Mouse (Mus musculus): ENCODE measurements at regions not wholly inside any gene's neighbourhood (a gene's known extent, or its start where the extent isn't known, plus 50 kb on each side); places are given as distances from the start of the nearest gene placed in this dataset.
"Not testable (repeated sequence)": the region's sequence is repeated elsewhere in the genome, so short reads cannot be mapped to it uniquely, and the experiment has no call there.

- DNase-seq (ENCODE audit: low spot score), result no peak
Measured at GRCm38 (mm10) chr3:38320998-38321397, 163.6 kb downstream of the Ankrd50 start.

GRCm38 (mm10) chr3:38312834-38313233, 171.8 kb downstream of the Ankrd50 start:
- no peak for DNase-seq (ENCODE audit: low spot score)

- peak; percentile 16 for DNase-seq (ENCODE audit: low spot score)
Measured at GRCm38 (mm10) chr3:38312121-38312520, 172.5 kb downstream of the Ankrd50 start.

- no peak for DNase-seq (ENCODE audit: low spot score)
Measured at GRCm38 (mm10) chr3:38299898-38300751, 184.5 kb downstream of the Ankrd50 start.

DNA sequence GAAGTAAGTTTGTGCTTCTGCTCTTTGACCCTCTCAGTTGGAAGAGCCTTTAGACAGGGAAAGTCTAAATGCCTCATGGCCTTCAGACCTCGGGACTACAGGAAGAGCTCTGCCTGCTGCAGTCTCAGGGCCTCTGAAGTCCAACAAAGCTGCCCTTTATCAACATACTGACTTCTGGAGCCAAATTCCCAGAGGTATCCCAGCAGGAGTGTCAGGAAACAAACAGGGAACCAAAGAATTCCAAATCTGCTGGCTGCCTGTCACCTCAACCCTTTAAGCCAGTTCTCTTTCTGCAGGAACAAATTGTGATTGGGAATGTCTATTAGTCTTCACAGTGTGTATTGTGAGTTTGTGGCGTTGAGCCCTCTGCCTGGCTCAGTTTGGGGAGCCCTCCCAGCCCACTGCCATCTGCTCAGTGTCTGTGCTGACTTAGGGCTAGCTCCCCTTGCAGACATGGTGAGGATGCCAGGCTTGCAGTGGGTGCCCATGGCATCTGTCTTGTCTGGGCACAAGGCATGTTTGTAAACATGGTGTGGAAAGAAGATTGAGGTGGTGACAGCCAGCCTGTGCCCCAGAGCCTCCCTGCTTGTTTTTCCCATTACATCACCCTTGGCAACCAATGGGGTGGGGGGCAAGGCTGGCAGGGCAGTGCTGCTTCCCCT, 185.3 kb downstream of the Ankrd50 start:
- peak; percentile 33 for DNase-seq (ENCODE audit: low spot score)

- DNase-seq (ENCODE audit: low spot score), result peak; percentile 19
Measured at GRCm38 (mm10) chr3:38297499-38297898, 187.1 kb downstream of the Ankrd50 start.

- DNase-seq (ENCODE audit: low spot score), result peak; percentile 55
Measured at GRCm38 (mm10) chr3:38289062-38289461, 195.6 kb downstream of the Ankrd50 start.

DNA sequence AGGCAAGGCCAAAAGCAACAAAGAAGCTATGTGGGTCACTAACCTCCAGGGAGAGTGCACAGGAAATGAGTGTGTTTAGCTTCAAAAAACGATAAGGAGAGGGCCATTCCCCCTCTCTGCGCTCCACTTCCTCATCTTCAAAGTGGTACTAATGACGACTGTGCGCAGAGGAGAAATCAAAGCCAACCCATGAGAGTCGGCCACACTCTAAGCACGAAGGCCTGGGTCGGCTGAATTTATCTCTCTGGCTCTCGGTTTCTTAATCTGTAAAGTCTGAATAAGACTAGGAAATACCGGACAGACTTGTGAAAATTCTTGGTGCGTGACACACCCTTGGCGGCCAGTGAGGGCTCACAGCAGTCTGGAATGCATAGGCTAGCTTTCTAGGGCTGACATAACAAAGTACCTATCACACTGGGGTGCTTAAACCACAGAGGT, 200.9 kb downstream of the Ankrd50 start:
- DNase-seq (ENCODE audit: low spot score), result peak; percentile 42

DNA sequence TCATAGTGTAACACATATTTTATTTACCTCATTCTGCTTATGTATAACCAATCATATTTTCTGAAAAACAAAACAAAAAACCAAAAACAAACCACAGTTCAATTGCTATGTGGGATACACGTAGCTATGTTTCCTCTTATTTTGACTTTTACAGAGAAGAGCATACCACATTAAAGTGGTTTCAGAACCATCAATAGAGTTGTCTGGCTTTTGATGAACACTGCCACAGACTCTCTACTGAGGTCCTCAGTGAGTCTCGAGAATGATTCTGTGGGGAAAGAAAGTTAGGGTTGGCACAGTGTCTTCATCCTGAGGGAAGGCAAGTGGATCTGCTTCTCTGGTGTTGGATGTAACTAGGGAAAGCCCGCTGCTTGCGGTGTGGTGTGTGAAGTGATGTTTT, 201.8 kb downstream of the Ankrd50 start:
- no peak for DNase-seq (ENCODE audit: low spot score)

- no peak for DNase-seq (ENCODE audit: low spot score)
Measured at GRCm38 (mm10) chr3:38281683-38282082, 203.0 kb downstream of the Ankrd50 start.

DNA sequence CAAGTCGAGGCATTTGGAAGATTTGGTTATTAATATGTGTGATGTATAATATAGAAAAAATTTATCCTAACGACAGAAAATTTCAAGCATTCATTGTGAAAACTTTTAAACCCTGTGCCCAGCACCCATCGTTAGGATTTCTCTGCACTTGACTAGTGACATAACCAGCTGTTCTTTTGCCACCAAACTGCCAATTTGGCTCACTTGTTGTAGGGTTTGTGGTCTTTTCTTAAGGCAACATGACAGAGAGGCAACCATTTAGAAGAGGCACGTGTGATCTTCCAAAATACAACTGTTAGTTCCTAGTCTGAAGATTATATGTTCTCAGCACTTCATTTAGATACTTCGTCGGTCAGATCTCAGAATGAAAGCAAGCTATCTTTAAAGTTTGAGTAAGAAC, 203.8 kb downstream of the Ankrd50 start:
- no peak for DNase-seq (ENCODE audit: low spot score)

DNA sequence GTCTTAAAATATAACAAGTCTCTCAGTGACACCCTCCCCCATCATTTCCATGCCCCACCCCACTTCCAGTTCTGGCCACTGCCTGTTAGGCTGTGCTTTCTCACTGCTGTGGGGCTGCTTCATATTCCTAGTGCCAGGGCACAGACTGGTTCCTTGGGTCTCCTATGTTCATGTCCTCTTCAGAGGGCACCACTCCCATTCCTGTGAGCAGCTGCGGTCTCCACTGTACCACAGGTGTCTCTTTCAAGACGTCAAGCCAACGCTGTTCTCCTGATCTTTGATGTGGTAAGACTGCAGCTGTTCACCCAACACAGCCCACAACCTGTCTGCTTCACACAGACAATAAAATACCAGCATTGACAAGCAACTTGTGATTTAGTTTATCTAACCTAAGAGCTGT, 204.5 kb downstream of the Ankrd50 start:
- no peak for DNase-seq (ENCODE audit: low spot score)

- DNase-seq (ENCODE audit: low spot score), result no peak
Measured at GRCm38 (mm10) chr3:38276948-38277504, 207.6 kb downstream of the Ankrd50 start.

GRCm38 (mm10) chr3:38275321-38275720, 209.3 kb downstream of the Ankrd50 start:
- peak; percentile 69 for DNase-seq (ENCODE audit: low spot score)

DNA sequence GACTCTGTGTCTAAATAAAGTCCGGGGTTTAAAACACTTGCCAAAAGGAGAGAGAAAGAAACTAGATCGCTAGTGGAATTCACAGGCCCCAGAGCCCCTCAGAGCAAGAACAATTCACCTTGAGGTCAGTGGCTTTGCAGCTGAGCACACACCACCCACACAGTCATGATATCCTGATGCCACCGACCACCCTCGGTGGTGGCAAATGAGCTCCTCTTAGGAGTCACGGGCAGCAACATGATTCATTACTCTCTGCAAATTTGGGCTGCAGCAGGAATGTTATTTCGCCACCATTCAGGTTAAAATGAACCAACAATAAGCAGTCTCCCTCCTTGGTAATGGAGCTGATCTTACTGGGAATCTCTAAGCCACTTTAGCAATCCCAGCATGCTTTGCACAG, 213.9 kb downstream of the Ankrd50 start:
- DNase-seq (ENCODE audit: low spot score), result no peak

GRCm38 (mm10) chr3:38268226-38268625, 216.4 kb downstream of the Ankrd50 start:
- DNase-seq (ENCODE audit: low spot score), result no peak

GRCm38 (mm10) chr3:38263261-38264141, 221.1 kb downstream of the Ankrd50 start:
- peak; percentile 49 for DNase-seq (ENCODE audit: low spot score)

GRCm38 (mm10) chr3:38261326-38262075, 223.1 kb downstream of the Ankrd50 start:
- DNase-seq (ENCODE audit: low spot score), result no peak

- DNase-seq (ENCODE audit: low spot score), result not testable (repeated sequence)
Measured at GRCm38 (mm10) chr3:38259223-38259622, 225.4 kb downstream of the Ankrd50 start.

- no peak for DNase-seq (ENCODE audit: low spot score)
Measured at GRCm38 (mm10) chr3:38257843-38258290, 226.8 kb downstream of the Ankrd50 start.

Data from embryo, embryonic 10 days (tissue).